Mouse (Mus musculus) CD4-positive, CD25-positive, alpha-beta regulatory T cell, adult 9 weeks (primary cell): Measurements from ENCODE around the gene Lix1. TPM values are rescaled to one million over a fixed set of nuclear protein-coding genes. Genes with fewer than 3 reads are reported as not detected.

ENCODE experiments used
- polyA plus RNA-seq: library from polyadenylated mRNA; unstranded; fragments of 100-300 nt; shearing (Covaris generic); gene quantifications from one replicate; pipeline ENCODE4 v1.2.1, GENCODE M21; 2017

Lix1 gene
- polyA plus RNA-seq: 0.10 TPM

DNA sequence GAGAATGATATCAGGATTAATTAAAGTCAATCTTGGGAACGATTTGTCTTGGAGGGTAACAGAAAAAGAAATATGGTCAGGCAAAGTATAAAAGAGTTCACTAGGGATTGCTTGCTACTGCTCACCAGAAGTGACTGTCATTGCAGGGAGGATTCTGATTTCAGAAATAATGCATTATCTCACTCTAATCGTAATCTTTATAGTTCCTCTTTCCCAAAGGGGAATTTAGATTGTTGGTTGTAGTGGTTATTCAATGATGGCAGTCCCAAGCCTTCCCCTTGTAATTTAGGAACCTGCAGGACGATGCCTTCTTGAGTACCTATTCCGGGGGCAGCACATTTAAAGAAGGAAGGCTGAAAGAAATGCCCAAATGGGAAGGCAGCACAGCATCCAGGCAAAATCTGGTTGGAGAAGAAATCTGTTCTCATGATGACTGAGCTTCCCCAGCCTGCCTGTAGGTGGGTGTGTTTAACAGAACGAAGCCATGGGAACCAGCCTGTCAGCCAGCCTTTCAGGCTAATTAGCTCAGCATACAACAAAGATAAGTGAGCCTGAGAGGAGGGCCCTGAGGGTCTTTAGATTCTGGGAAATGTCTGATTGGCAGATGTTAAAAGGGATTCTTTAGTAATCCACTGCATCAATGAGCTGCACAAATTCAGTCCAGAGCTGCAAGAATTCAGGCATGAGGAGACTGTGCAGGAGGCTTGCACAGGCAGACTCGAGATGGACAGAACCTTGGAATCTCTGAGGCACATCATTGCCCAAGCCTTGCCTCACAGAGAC lies at the start of gene Lix1:
Lix1 (plus strand) TSS at position 451 of the 783 bp plus-strand sequence.

DNA sequence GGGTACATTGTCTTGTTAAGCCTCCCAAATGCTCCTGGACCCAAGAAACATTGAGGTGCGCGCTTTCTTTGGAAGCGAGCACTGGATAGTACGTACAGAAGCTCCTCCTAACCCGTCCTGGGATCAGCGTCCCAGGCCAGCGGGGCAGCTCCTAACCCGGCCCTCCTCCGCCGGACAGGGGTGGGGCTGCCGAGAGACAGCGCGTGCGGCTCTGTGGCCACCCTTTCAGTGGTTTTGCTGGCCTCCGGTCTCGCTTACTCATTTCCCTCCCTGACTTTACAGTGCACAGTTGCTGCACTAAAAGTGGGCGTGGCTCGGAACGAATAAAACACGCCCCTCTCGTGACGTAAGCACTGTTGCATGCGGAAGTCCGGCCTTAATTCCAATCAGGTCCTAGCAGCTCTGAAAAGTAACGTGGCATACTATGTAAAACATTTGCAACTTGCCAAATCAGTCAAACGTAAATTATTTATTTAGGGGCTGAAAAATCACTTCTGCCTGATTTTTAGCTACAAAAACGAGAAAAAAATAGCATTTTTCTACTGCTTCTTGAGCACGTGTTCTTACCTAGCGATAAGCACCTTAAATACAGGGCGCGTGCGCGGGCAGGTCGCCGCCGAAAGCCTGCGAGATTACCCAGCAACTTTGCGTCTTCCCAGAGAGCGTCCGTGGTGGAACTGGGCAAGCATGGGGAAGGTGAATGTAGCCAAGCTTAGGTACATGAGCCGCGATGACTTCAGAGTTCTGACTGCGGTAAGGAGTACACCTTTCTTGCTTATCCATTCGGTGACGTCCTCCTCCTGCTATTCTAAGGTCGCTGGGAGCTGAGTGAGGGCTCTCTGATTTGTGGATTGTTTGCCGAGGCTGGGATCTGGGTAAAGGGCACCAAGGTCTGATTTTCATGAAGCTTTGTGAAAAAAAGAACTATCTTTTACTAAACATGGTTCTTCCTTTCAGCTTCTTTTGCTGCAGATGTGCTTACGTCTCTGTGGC lies 28.3 kb upstream of the Lix1 start, which contains the start of gene Riok2:
Riok2 (plus strand) TSS at position 392 of the 993 bp plus-strand sequence.

Other genes with a start within 250 kb of the Lix1 start
- gene Riok2, start 28.4 kb upstream of the Lix1 start, polyA plus RNA-seq: 41.3 TPM
- gene Lnpep, start 222.4 kb downstream of the Lix1 start, polyA plus RNA-seq: 50.4 TPM